Mouse (Mus musculus): ENCODE measurements around the gene Klhl33. TPM values are rescaled to one million over a fixed set of nuclear protein-coding genes. Genes with fewer than 3 reads are reported as not detected.
"Not testable (repeated sequence)": the region's sequence is repeated elsewhere in the genome, so short reads cannot be mapped to it uniquely, and the experiment has no call there.

Gene Klhl33
- polyA plus RNA-seq, 1 experiment from 2014 or later = 0.29 TPM

DNA sequence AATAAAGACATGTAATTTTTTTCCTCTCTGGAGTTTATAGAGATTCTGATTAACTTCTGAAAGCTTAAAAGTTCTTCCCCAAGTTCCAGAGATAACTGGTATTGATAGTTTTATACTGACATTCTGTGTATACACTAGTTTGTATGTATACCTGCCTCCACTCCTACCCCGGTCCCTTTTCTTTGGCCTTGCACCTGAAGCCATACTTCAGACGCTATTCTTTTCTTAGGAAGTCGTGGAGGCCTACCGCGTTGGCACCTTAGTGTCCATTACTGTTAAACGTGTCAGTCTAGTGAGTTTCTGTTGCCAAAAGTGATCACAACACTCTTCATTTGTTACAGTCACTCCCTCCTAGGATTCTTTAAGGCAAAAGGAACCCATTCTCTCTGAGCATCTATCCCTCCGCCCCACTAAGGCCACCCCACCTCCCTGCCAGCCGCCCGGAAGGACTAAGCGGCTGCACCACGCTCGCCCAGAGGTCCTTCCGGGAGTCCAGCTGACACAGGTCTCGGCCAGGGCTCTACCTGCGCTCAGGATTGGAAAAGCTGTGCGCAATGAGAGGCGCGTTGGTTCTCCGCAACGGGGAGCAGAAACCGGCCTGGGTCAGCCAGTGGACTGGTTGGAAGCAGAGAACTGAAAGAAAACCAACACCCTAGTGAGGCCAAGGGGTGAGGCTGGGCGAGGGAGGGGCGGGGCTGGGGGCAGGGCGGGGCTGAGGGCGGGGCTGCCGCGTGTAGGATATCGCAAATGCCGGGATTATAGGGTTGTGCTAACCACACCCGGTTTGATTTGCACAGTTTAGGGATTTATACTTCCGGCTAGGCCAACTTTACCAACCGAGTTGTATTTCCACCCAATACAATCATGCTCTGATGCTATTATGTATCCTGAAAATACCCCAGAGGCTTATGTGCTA lies 27.2 kb downstream of the Klhl33 start, which contains the start of gene Tep1:
Tep1 (minus strand) TSS at position 672 of the 916 bp plus-strand sequence.
- H3K36me3 ChIP-seq = 0 out of 2 replicates have a peak, but pooled peaks cover 6% of the 10 kb centered on the region
- peak within 1 kb of the TSS; percentile 90 for H3K27ac ChIP-seq
- peak within 1 kb of the TSS; percentile 58 for H3K4me3 ChIP-seq (replicated peaks)
- 6% methylated on average over 32 of the region's 32 CpGs for WGBS
- peak within 1 kb of the TSS; percentile 68 for H3K4me2 ChIP-seq (replicated peaks)
- ATAC-seq = peak; percentile 93
- 0 out of 2 replicates have a peak, but pooled peaks cover 4% of the 10 kb centered on the region for H3K4me1 ChIP-seq (replicated peaks)
- H3K9me3 ChIP-seq = no peaks in the 10 kb centered on the region
- H3K9ac ChIP-seq = peak within 1 kb of the TSS; percentile 56
- no peaks in the 10 kb centered on the region for H3K27me3 ChIP-seq (replicated peaks)

- 0 out of 2 replicates have a peak, but pooled peaks cover 6% of the 10 kb centered on the region for H3K36me3 ChIP-seq
- H3K27ac ChIP-seq = no peak overlapping the region
- no peaks in the 10 kb centered on the region for H3K9me3 ChIP-seq
- H3K4me3 ChIP-seq (replicated peaks) = no peak overlapping the region
- H3K4me1 ChIP-seq (replicated peaks) = 0 out of 2 replicates have a peak, but pooled peaks cover 4% of the 10 kb centered on the region
- ATAC-seq = no peak
- H3K4me2 ChIP-seq (replicated peaks) = no peak overlapping the region
- H3K9ac ChIP-seq = no peak overlapping the region
- no peaks in the 10 kb centered on the region for H3K27me3 ChIP-seq (replicated peaks)
- WGBS = 91% methylated on average over 5 of the region's 5 CpGs
These were observed 28.7 kb downstream of the Klhl33 start for GRCm38 (mm10) chr14:50868656-50869055.

DNA sequence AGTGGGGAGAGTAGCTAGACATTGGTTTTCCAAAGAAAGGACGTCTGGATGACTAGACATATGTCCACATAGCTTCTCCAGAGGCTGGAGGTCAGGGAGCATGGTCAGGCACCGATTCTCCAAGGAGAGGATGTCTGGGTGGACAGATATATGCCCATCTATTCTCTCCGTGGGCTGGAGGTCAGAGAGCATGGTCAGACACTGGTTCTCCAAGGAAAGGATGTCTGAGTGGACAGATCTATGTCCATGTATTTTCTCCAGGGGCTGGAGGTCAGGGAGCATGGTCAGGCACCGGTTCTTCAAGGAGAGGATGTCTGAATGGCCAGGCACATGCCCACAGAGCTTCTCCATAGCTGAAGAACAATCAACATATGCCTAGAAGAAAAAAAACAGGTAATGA lies 29.1 kb downstream of the Klhl33 start:
- 0 out of 2 replicates have a peak, but pooled peaks cover 6% of the 10 kb centered on the region for H3K36me3 ChIP-seq
- no peak overlapping the region for H3K9ac ChIP-seq
- WGBS = 81% methylated on average over 4 of the region's 4 CpGs
- H3K27me3 ChIP-seq (replicated peaks) = no peaks in the 10 kb centered on the region
- no peak overlapping the region for H3K4me2 ChIP-seq (replicated peaks)
- no peak for ATAC-seq
- 0 out of 2 replicates have a peak, but pooled peaks cover 4% of the 10 kb centered on the region for H3K4me1 ChIP-seq (replicated peaks)
- no peaks in the 10 kb centered on the region for H3K9me3 ChIP-seq
- H3K27ac ChIP-seq = no peak overlapping the region
- H3K4me3 ChIP-seq (replicated peaks) = no peak overlapping the region

DNA sequence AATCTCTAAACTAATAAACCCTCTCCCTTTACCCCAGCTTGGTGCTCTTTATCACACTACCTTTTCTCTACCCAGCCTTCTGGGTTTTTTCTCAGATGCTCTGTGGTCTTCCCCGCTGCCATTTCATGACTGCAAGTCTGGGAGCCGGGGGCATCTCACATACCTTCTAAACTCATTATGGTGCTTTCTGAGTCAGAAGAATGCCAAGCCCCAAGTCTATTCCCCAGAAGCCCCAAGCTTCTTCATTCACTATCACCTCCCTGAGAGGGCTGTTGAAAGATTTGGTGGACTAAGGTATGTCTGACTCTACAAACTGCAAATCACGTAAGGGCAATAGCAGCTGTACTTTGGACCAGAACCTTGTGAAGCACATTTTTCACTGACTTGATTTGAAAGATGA lies 30.3 kb downstream of the Klhl33 start:
- H3K4me2 ChIP-seq (replicated peaks) = no peak overlapping the region
- H3K9me3 ChIP-seq = no peaks in the 10 kb centered on the region
- H3K36me3 ChIP-seq = 0 out of 2 replicates have a peak, but pooled peaks cover 8% of the 10 kb centered on the region
- no peak overlapping the region for H3K9ac ChIP-seq
- 85% methylated on average over 3 of the region's 3 CpGs for WGBS
- no peak for ATAC-seq
- H3K4me1 ChIP-seq (replicated peaks) = 0 out of 2 replicates have a peak, but pooled peaks cover 4% of the 10 kb centered on the region
- no peak overlapping the region for H3K27ac ChIP-seq
- H3K4me3 ChIP-seq (replicated peaks) = no peak overlapping the region
- no peaks in the 10 kb centered on the region for H3K27me3 ChIP-seq (replicated peaks)

GRCm38 (mm10) chr14:50865005-50865404 lies 32.3 kb downstream of the Klhl33 start:
- H3K4me2 ChIP-seq (replicated peaks); H3K9me3 ChIP-seq; H3K4me1 ChIP-seq (replicated peaks); H3K9ac ChIP-seq; H3K27me3 ChIP-seq (replicated peaks); H3K27ac ChIP-seq; ATAC-seq; H3K4me3 ChIP-seq (replicated peaks): not testable (repeated sequence)
- 0 out of 2 replicates have a peak, but pooled peaks cover 15% of the 10 kb centered on the region for H3K36me3 ChIP-seq

DNA sequence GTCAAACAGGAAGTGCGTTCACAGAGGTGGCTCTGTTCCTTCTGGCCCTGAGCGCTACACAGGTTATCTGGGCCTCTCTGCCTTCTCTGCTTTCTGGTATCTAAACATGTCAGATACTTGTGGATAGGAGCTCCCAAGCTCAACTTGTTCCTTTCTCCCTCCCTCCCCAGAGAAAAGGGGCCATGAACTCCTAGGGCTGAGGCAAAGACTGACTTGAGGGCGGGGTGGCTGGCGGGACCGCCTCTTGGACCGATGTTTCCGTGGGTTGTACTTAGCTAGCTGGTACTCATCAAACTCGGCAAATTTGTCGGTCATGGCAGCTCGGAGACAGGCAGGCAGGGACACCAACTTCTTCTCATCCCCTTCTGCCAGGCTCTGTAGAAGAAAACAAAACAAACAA lies 34.7 kb downstream of the Klhl33 start:
- ATAC-seq = no peak
- no peaks in the 10 kb centered on the region for H3K27me3 ChIP-seq (replicated peaks)
- WGBS = 84% methylated on average over 10 of the region's 10 CpGs
- H3K4me3 ChIP-seq (replicated peaks) = no peak overlapping the region
- no peak overlapping the region for H3K27ac ChIP-seq
- no peaks in the 10 kb centered on the region for H3K9me3 ChIP-seq
- H3K4me2 ChIP-seq (replicated peaks) = no peak overlapping the region
- H3K4me1 ChIP-seq (replicated peaks) = no peaks in the 10 kb centered on the region
- no peak overlapping the region for H3K9ac ChIP-seq
- peaks cover 17% of the 10 kb centered on the region; the same call in 1 of the 2 replicates for H3K36me3 ChIP-seq

DNA sequence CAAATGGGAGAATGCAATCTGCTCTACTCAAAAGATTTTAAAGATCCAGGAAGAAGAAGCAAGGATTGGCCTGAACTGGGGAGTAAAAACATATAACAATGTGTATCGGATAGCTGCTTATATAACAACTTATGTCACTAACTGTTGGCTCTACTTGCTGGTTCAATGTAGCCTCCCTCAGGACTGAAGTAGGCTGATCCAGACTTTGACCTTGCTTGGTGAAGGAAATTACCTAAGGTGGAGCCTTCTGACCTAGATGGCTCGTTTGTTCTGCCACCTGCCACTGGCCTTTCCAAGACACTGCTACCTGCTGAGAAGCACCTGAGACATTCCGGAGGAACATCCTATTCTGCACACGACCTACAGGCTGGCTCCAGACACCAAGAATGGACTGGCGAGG lies 41.5 kb downstream of the Klhl33 start:
- no peak overlapping the region for H3K27ac ChIP-seq
- H3K4me3 ChIP-seq (replicated peaks) = no peak overlapping the region
- peak; percentile 73; the same call in 1 of the 2 replicates for ATAC-seq
- no peaks in the 10 kb centered on the region for H3K27me3 ChIP-seq (replicated peaks)
- no peaks in the 10 kb centered on the region for H3K9me3 ChIP-seq
- H3K4me1 ChIP-seq (replicated peaks) = no peaks in the 10 kb centered on the region
- no peak overlapping the region for H3K4me2 ChIP-seq (replicated peaks)
- H3K9ac ChIP-seq = no peak overlapping the region
- 76% methylated on average over 5 of the region's 5 CpGs for WGBS
- H3K36me3 ChIP-seq = peaks cover 12% of the 10 kb centered on the region; the same call in 1 of the 2 replicates

Other genes with a start within 250 kb of the Klhl33 start
- not detected in 2 replicates for gene Olfr747, start 204.3 kb downstream of the Klhl33 start, polyA plus RNA-seq (2015; fragmentation: Nextera tagmentation; extraction: Ambion mirVana)
- not detected in 2 replicates for gene Olfr748, start 190.1 kb downstream of the Klhl33 start, polyA plus RNA-seq (2015; fragmentation: Nextera tagmentation; extraction: Ambion mirVana)
- not detected in 2 replicates for gene Olfr749, start 152.4 kb downstream of the Klhl33 start, polyA plus RNA-seq (2015; fragmentation: Nextera tagmentation; extraction: Ambion mirVana)
- gene Ttc5, start 112.0 kb downstream of the Klhl33 start, polyA plus RNA-seq (2015; fragmentation: Nextera tagmentation; extraction: Ambion mirVana) = 60.5 and 61.8 TPM in 2 replicates
- not detected in 2 replicates for gene Ccnb1ip1, start 89.8 kb downstream of the Klhl33 start, polyA plus RNA-seq (2015; fragmentation: Nextera tagmentation; extraction: Ambion mirVana)
- 57.1 and 59.2 TPM in 2 replicates for gene Parp2, start 89.7 kb downstream of the Klhl33 start, polyA plus RNA-seq (2015; fragmentation: Nextera tagmentation; extraction: Ambion mirVana)
- 10.4 and 13.3 TPM in 2 replicates for gene Tep1, start 26.9 kb downstream of the Klhl33 start, polyA plus RNA-seq (2015; fragmentation: Nextera tagmentation; extraction: Ambion mirVana)
- 134 and 136 TPM in 2 replicates for gene Osgep, start 27.4 kb upstream of the Klhl33 start, polyA plus RNA-seq (2015; fragmentation: Nextera tagmentation; extraction: Ambion mirVana)
- gene Apex1, start 27.5 kb upstream of the Klhl33 start, polyA plus RNA-seq (2015; fragmentation: Nextera tagmentation; extraction: Ambion mirVana) = 236 and 265 TPM in 2 replicates
- 65.5 and 67.5 TPM in 2 replicates for gene Pip4p1, start 33.3 kb upstream of the Klhl33 start, polyA plus RNA-seq (2015; fragmentation: Nextera tagmentation; extraction: Ambion mirVana)
- gene Pnp, start 33.6 kb upstream of the Klhl33 start, polyA plus RNA-seq (2015; fragmentation: Nextera tagmentation; extraction: Ambion mirVana) = 96.6 and 99.1 TPM in 2 replicates
- gene Gm49342, start 47.0 kb upstream of the Klhl33 start, polyA plus RNA-seq (2015; fragmentation: Nextera tagmentation; extraction: Ambion mirVana) = not detected in 2 replicates
- 2.6 and 3.0 TPM in 2 replicates for gene Pnp2, start 58.5 kb upstream of the Klhl33 start, polyA plus RNA-seq (2015; fragmentation: Nextera tagmentation; extraction: Ambion mirVana)
- 0.33 and 0.43 TPM in 2 replicates for gene Rnase10, start 110.2 kb upstream of the Klhl33 start, polyA plus RNA-seq (2015; fragmentation: Nextera tagmentation; extraction: Ambion mirVana)
- gene Rnase9, start 144.4 kb upstream of the Klhl33 start, polyA plus RNA-seq (2015; fragmentation: Nextera tagmentation; extraction: Ambion mirVana) = not detected in 2 replicates
- gene Rnase11, start 152.7 kb upstream of the Klhl33 start, polyA plus RNA-seq (2015; fragmentation: Nextera tagmentation; extraction: Ambion mirVana) = not detected in 2 replicates
- gene Rnase12, start 160.2 kb upstream of the Klhl33 start, polyA plus RNA-seq (2015; fragmentation: Nextera tagmentation; extraction: Ambion mirVana) = 0.48 and 0.68 TPM in 2 replicates
- gene Olfr750, start 176.9 kb upstream of the Klhl33 start, polyA plus RNA-seq (2015; fragmentation: Nextera tagmentation; extraction: Ambion mirVana) = not detected in 2 replicates
- gene Rnase4, start 193.6 kb upstream of the Klhl33 start, polyA plus RNA-seq (2015; fragmentation: Nextera tagmentation; extraction: Ambion mirVana) = 209 and 240 TPM in 2 replicates
- 51.6 and 73.0 TPM in 2 replicates for gene Ang, start 193.6 kb upstream of the Klhl33 start, polyA plus RNA-seq (2015; fragmentation: Nextera tagmentation; extraction: Ambion mirVana)
- gene Eddm3b, start 216.9 kb upstream of the Klhl33 start, polyA plus RNA-seq (2015; fragmentation: Nextera tagmentation; extraction: Ambion mirVana) = not detected in 2 replicates
- 1.3 and 2.0 TPM in 2 replicates for gene Rnase6, start 226.4 kb upstream of the Klhl33 start, polyA plus RNA-seq (2015; fragmentation: Nextera tagmentation; extraction: Ambion mirVana)
- gene Rnase1, start 249.3 kb upstream of the Klhl33 start, polyA plus RNA-seq (2015; fragmentation: Nextera tagmentation; extraction: Ambion mirVana) = 27.9 and 88.1 TPM in 2 replicates

All from intestine, embryonic 15.5 days (tissue).